In genomic region chr8:78536716-78537115, GRCm38 (mm10) we compare ENCODE assay signal across 17 mouse cellular contexts. TPM values are rescaled to one million over a fixed set of nuclear protein-coding genes. Genes with fewer than 3 reads are reported as not detected.
DNase-seq lines count a peak whose midpoint lies in the region; TF ChIP-seq lines count a peak whose summit lies in the region.
"Had no signal": no experiment of that assay in that cellular context is flagged by ENCODE, and none has a peak within 500 bp of the region (broad histone marks: within the 10 kb centered on the region; RNA-seq: fewer than 3 reads in every experiment).

No protein-coding gene starts in this region.

- TF ChIP-seq CTCF in ES-Bruce4 (IDR thresholded peaks at IDR 0.05; ENCODE audit: low read depth, low read length), result no peak

- H3K9ac ChIP-seq in ES-Bruce4 (ENCODE audit: low read depth, poor library complexity, severe bottlenecking), result no peak overlapping the region
- H3K9ac ChIP-seq in ES-E14 (ENCODE audit: insufficient read depth, low read depth, low read length, poor library complexity, severe bottlenecking), result 0 out of 2 replicates have a peak overlapping the region, but pooled peaks have one; percentile 0
- H3K9ac ChIP-seq: embryonic facial prominence, embryonic 12.5 days; forebrain, embryonic 13.5 days; forebrain, embryonic 15.5 days; forebrain, postnatal 0 days had no signal

- H3K27ac ChIP-seq in ES-Bruce4 (ENCODE audit: insufficient read depth, low read length) (peak overlapping the region; percentile 95), ES-E14 (ENCODE audit: insufficient read depth, low read depth, low read length, poor library complexity, severe bottlenecking) (peak overlapping the region; percentile 72; the same call in 1 of the 2 replicates)
- H3K27ac ChIP-seq: embryonic facial prominence, embryonic 10.5 days; embryonic facial prominence, embryonic 12.5 days; forebrain, embryonic 13.5 days; forebrain, embryonic 15.5 days had no signal

- no peak for TF ChIP-seq EP300 in ES-Bruce4 (IDR thresholded peaks at IDR 0.05; ENCODE audit: insufficient read depth, low read depth, low read length)

- DNase-seq in ES-E14 (ENCODE audit: low read depth, low spot score), result no peak
- DNase-seq in cerebellum, postnatal 10 days, result no peak
- no peak for DNase-seq in adrenal gland, postnatal 25 days
- no peak for DNase-seq in gastrocnemius, adult 8-10 months (ENCODE audit: low spot score in 2 of 2)
- DNase-seq: adrenal gland, adult 8-10 months; adrenal gland, postnatal 14 days; cerebellum, adult 11 months; cerebellum, adult 18-20 months; cerebellum, adult 8-10 months; cerebellum, adult 9-11 months; cerebellum, postnatal 25 days; forebrain, postnatal 0 days had no signal

- H3K27me3 ChIP-seq in ES-Bruce4 (ENCODE audit: control insufficient read depth, insufficient read depth, low read length, poor library complexity, severe bottlenecking), result no peaks in the 10 kb centered on the region
- H3K27me3 ChIP-seq: embryonic facial prominence, embryonic 12.5 days; forebrain, embryonic 13.5 days; forebrain, embryonic 15.5 days had no signal

- no peak for TF ChIP-seq POLR2A in ES-Bruce4 (IDR thresholded peaks at IDR 0.05; ENCODE audit: insufficient read depth, low read length)

- H3K9me3 ChIP-seq in ES-Bruce4 (replicated peaks; ENCODE audit: control insufficient read depth, insufficient read depth, low read length, poor library complexity, severe bottlenecking), result no peaks in the 10 kb centered on the region
- no peaks in the 10 kb centered on the region for H3K9me3 ChIP-seq in ES-E14 (ENCODE audit: control insufficient read depth, insufficient read depth, low read depth, low read length)
- H3K9me3 ChIP-seq: embryonic facial prominence, embryonic 10.5 days; embryonic facial prominence, embryonic 12.5 days; forebrain, embryonic 13.5 days; forebrain, embryonic 15.5 days had no signal

- in situ Hi-C loops in ES-E14 (cut with MboI; ENCODE audit: low sequenced_read_pairs in 2 of 2, unreplicated experiment in 2 of 2), result no loop called here

- peaks cover 14% of the 10 kb centered on the region for H3K36me3 ChIP-seq in ES-Bruce4 (ENCODE audit: control insufficient read depth, insufficient read depth, low read length, poor library complexity, severe bottlenecking)
- H3K36me3 ChIP-seq in ES-E14 (ENCODE audit: control insufficient read depth, insufficient read depth, low read length, poor library complexity, severe bottlenecking), result peaks cover 5% of the 10 kb centered on the region
- H3K36me3 ChIP-seq: forebrain, embryonic 15.5 days had no signal

- no peak overlapping the region for H3K4me3 ChIP-seq in ES-Bruce4 (ENCODE audit: low read depth, low read length)
- peak overlapping the region in 1 of 2 experiments; percentile 26; a peak in 1 of 4 replicates for H3K4me3 ChIP-seq in ES-E14 (ENCODE audit: insufficient read depth in 1 of 2, low read depth in 1 of 2, low read length in 2 of 2, poor library complexity in 1 of 2, severe bottlenecking in 1 of 2)
- H3K4me3 ChIP-seq: embryonic facial prominence, embryonic 10.5 days; embryonic facial prominence, embryonic 12.5 days; forebrain, embryonic 13.5 days; forebrain, embryonic 15.5 days had no signal

- peaks cover 3% of the 10 kb centered on the region for H3K4me1 ChIP-seq in ES-Bruce4 (ENCODE audit: control insufficient read depth, insufficient read depth, low read length)
- peaks cover 17 to 24% of the 10 kb centered on the region in 2 experiments for H3K4me1 ChIP-seq in ES-E14 (ENCODE audit: control insufficient read depth in 2 of 2, insufficient read depth in 2 of 2, low read length in 2 of 2, poor library complexity in 1 of 2)
- H3K4me1 ChIP-seq: embryonic facial prominence, embryonic 10.5 days; embryonic facial prominence, embryonic 12.5 days; forebrain, embryonic 13.5 days; forebrain, embryonic 15.5 days had no signal

TF ChIP-seq in ES-E14, 5 proteins besides CTCF, POLR2A, EP300 and RAD21:
- TF ChIP-seq CHD2 (IDR thresholded peaks at IDR 0.05; ENCODE audit: low read depth, low read length), result no peak
- TF ChIP-seq MAFK (IDR thresholded peaks at IDR 0.05; ENCODE audit: insufficient read depth, low read depth, low read length), result no peak
- no peak for TF ChIP-seq HCFC1 (IDR thresholded peaks at IDR 0.05; ENCODE audit: borderline replicate concordance, insufficient read depth, low read length)
- TF ChIP-seq ZNF384 (IDR thresholded peaks at IDR 0.05; ENCODE audit: low read depth, low read length), result no peak
- no peak for TF ChIP-seq ZC3H11A (IDR thresholded peaks at IDR 0.05; ENCODE audit: borderline replicate concordance, low read depth, low read length)

RNA-seq across cellular contexts. Expression of gene Slc10a7, which starts 27.6 kb away (rescaled TPM):
- 19.1 and 19.6 TPM in 2 replicates for polyA plus RNA-seq in ES-Bruce4 (2011; ENCODE audit: insufficient read depth, insufficient read length, low read depth, missing spikeins)
- 30.5 and 39.6 TPM in 2 replicates for total RNA-seq in ES-E14 (2012; rRNA removed)
- 20.6 and 22.9 TPM in 2 replicates for total RNA-seq in adrenal gland, postnatal 25 days (2021)
- total RNA-seq in gastrocnemius, adult 8-10 months (2022), result 1 to 10 TPM; 3.7 to 5.6 (median 4.4) TPM

RNA-seq across cellular contexts. Expression of gene Rbmxl1, which starts 28.0 kb away (rescaled TPM):
- 176 and 177 TPM in 2 replicates for polyA plus RNA-seq in ES-Bruce4 (2011; ENCODE audit: insufficient read depth, insufficient read length, low read depth, missing spikeins)
- 90.3 and 124 TPM in 2 replicates for total RNA-seq in ES-E14 (2012; rRNA removed)
- total RNA-seq in adrenal gland, postnatal 25 days (2021), result 49.8 and 52.9 TPM in 2 replicates
- 10 to 100 TPM in 3 of 4 experiments, 1 to 10 TPM in 1; 8.7 to 12.7 (median 10.7) TPM for total RNA-seq in gastrocnemius, adult 8-10 months (2022)
